Mouse (Mus musculus) hindbrain, embryonic 13.5 days (tissue): ENCODE measurements around the gene Dip2b. TPM values are rescaled to one million over a fixed set of nuclear protein-coding genes. Genes with fewer than 3 reads are reported as not detected.
A peak's percentile ranks its signal among the peaks of the same experiment; 100 is the strongest.

ENCODE experiments used
- ATAC-seq: fragments of 200-750 bp; cut with Nextera tagmentation; 2 replicates; pipeline ENCODE4 v1.8.0; 2017; ENCODE audit warnings: moderate TSS enrichment; ENCODE audit not compliant: low FRiP score
- H3K27ac ChIP-seq: fragments of 300-500 bp; sonication (generic); 2 replicates; pipeline ENCODE4 v1.5.1; 2015; ENCODE audit warnings: inconsistent platforms, mild to moderate bottlenecking, moderate library complexity
- H3K27me3 ChIP-seq: fragments of 300-500 bp; sonication (generic); 2 replicates; pipeline ENCODE4 v1.6.1; 2015; ENCODE audit warnings: mild to moderate bottlenecking, inconsistent platforms
- H3K36me3 ChIP-seq: fragments of 300-500 bp; sonication (generic); 2 replicates; pipeline ENCODE4 v1.6.1; 2015; ENCODE audit warnings: mild to moderate bottlenecking, inconsistent platforms
- H3K4me1 ChIP-seq: fragments of 300-500 bp; sonication (generic); replicated peaks from 2 replicates; pipeline ENCODE4 v1.6.1; 2015; ENCODE audit warnings: inconsistent platforms
- H3K4me2 ChIP-seq: fragments of 300-500 bp; sonication (generic); 2 replicates; pipeline ENCODE4 v1.6.1; 2015; ENCODE audit warnings: inconsistent platforms, mild to moderate bottlenecking, moderate library complexity
- H3K4me3 ChIP-seq: fragments of 300-500 bp; sonication (generic); 2 replicates; pipeline ENCODE4 v1.5.1; 2015; ENCODE audit warnings: mild to moderate bottlenecking, inconsistent platforms
- H3K9ac ChIP-seq: fragments of 300-500 bp; sonication (generic); 2 replicates; pipeline ENCODE4 v1.6.1; 2015; ENCODE audit warnings: mild to moderate bottlenecking, inconsistent platforms
- H3K9me3 ChIP-seq: fragments of 300-500 bp; sonication (generic); 2 replicates; pipeline ENCODE4 v1.6.1; 2016; ENCODE audit warnings: inconsistent platforms
- WGBS: fragments of 180-500 bp; shearing (Covaris S2); methylation state at CpG from one replicate; pipeline ENCODE4 v1.1.7; 2015; 5-methylcytosine and 5-hydroxymethylcytosine counted together
- polyA plus RNA-seq: library from polyadenylated mRNA; unstranded; fragments of >200 nt; fragmentation: Nextera tagmentation; extraction: Ambion mirVana; gene quantifications from 2 replicates; pipeline ENCODE4 v1.2.1, GENCODE M21; 2015

The Dip2b gene
- polyA plus RNA-seq, 1 experiment from 2014 or later, result 19.1 TPM

GRCm38 (mm10) chr15:100123867-100124266 is 85.4 kb downstream of the Dip2b start:
- 61% methylated on average over 5 of the region's 5 CpGs for WGBS
- Histone ChIP-seq H3K4me3 (no peak overlapping the region), H3K27ac (0 out of 2 replicates have a peak overlapping the region, but pooled peaks have one; percentile 23), H3K27me3 (no peaks in the 10 kb centered on the region), H3K9ac (no peak overlapping the region), H3K36me3 (peaks cover 7% of the 10 kb centered on the region; the same call in 1 of the 2 replicates), H3K4me2 (no peak overlapping the region), H3K9me3 (no peaks in the 10 kb centered on the region), H3K4me1 (peaks cover 22% of the 10 kb centered on the region)
- ATAC-seq, result no peak

- peaks cover 4% of the 10 kb centered on the region; the same call in 1 of the 2 replicates for H3K36me3 ChIP-seq
- no peak overlapping the region for H3K4me3 ChIP-seq
- no peaks in the 10 kb centered on the region for H3K9me3 ChIP-seq
- H3K27me3 ChIP-seq, result no peaks in the 10 kb centered on the region
- H3K27ac ChIP-seq, result 0 out of 2 replicates have a peak overlapping the region, but pooled peaks have one; percentile 18
- H3K4me1 ChIP-seq, result peaks cover 22% of the 10 kb centered on the region
- no peak overlapping the region for H3K9ac ChIP-seq
- WGBS, result 77% methylated on average over 6 of the region's 6 CpGs
- H3K4me2 ChIP-seq, result no peak overlapping the region
- no peak for ATAC-seq
Measured at GRCm38 (mm10) chr15:100125245-100125644, 86.8 kb downstream of the Dip2b start.

GRCm38 (mm10) chr15:100126456-100127107 is 88.1 kb downstream of the Dip2b start:
- Histone ChIP-seq H3K9ac (0 out of 2 replicates have a peak overlapping the region, but pooled peaks have one; percentile 35), H3K4me1 (peaks cover 22% of the 10 kb centered on the region), H3K4me2 (no peak overlapping the region)

GRCm38 (mm10) chr15:100129151-100129790 is 90.8 kb downstream of the Dip2b start:
- no peak overlapping the region for H3K4me2 ChIP-seq
- H3K4me1 ChIP-seq, result peaks cover 11% of the 10 kb centered on the region
- no peak overlapping the region for H3K9ac ChIP-seq
- no peak overlapping the region for H3K4me3 ChIP-seq
- no peaks in the 10 kb centered on the region for H3K27me3 ChIP-seq
- H3K36me3 ChIP-seq, result peaks cover 8% of the 10 kb centered on the region
- 81% methylated on average over 7 of the region's 7 CpGs for WGBS
- no peak overlapping the region for H3K27ac ChIP-seq
- no peaks in the 10 kb centered on the region for H3K9me3 ChIP-seq
- ATAC-seq, result no peak

More at GRCm38 (mm10) chr15:100126456-100127107, 88.1 kb downstream of the Dip2b start:
- H3K27ac ChIP-seq, result peak overlapping the region; percentile 58; the same call in 1 of the 2 replicates
- peak; percentile 83 for ATAC-seq
- 6% methylated on average over 11 of the region's 11 CpGs for WGBS
- H3K9me3 ChIP-seq, result no peaks in the 10 kb centered on the region
- no peak overlapping the region for H3K4me3 ChIP-seq
- H3K36me3 ChIP-seq, result peaks cover 1% of the 10 kb centered on the region; the same call in 1 of the 2 replicates
- no peaks in the 10 kb centered on the region for H3K27me3 ChIP-seq

GRCm38 (mm10) chr15:100139665-100140064 is 101.2 kb downstream of the Dip2b start:
- Histone ChIP-seq H3K9me3 (no peaks in the 10 kb centered on the region), H3K9ac (no peak overlapping the region), H3K4me1 (peaks cover 13% of the 10 kb centered on the region), H3K4me3 (no peak overlapping the region), H3K27ac (no peak overlapping the region), H3K36me3 (peaks cover 27% of the 10 kb centered on the region), H3K27me3 (no peaks in the 10 kb centered on the region), H3K4me2 (no peak overlapping the region)
- ATAC-seq, result no peak
- WGBS, result 98% methylated on average over 5 of the region's 5 CpGs

- H3K27ac ChIP-seq, result no peak overlapping the region
- no peaks in the 10 kb centered on the region for H3K9me3 ChIP-seq
- H3K4me2 ChIP-seq, result no peak overlapping the region
- no peak overlapping the region for H3K4me3 ChIP-seq
- no peak overlapping the region for H3K9ac ChIP-seq
- 82% methylated on average over 4 of the region's 4 CpGs for WGBS
- H3K36me3 ChIP-seq, result peaks cover 20% of the 10 kb centered on the region
- peaks cover 21% of the 10 kb centered on the region for H3K4me1 ChIP-seq
- H3K27me3 ChIP-seq, result no peaks in the 10 kb centered on the region
- no peak for ATAC-seq
Measured at GRCm38 (mm10) chr15:100140428-100140827, 102.0 kb downstream of the Dip2b start.

- ATAC-seq, result peak; percentile 89
- H3K4me3 ChIP-seq, result no peak overlapping the region
- no peak overlapping the region for H3K4me2 ChIP-seq
- H3K27me3 ChIP-seq, result no peaks in the 10 kb centered on the region
- H3K36me3 ChIP-seq, result peaks cover 8% of the 10 kb centered on the region
- H3K9ac ChIP-seq, result no peak overlapping the region
- WGBS, result 66% methylated on average over 11 of the region's 11 CpGs
- H3K4me1 ChIP-seq, result peaks cover 29% of the 10 kb centered on the region
- no peaks in the 10 kb centered on the region for H3K9me3 ChIP-seq
- peak overlapping the region; percentile 56 for H3K27ac ChIP-seq
Measured at GRCm38 (mm10) chr15:100143091-100143801, 104.8 kb downstream of the Dip2b start.

GRCm38 (mm10) chr15:100144854-100145824 is 106.7 kb downstream of the Dip2b start:
- Histone ChIP-seq H3K9me3 (no peaks in the 10 kb centered on the region), H3K4me1 (peaks cover 40% of the 10 kb centered on the region), H3K27ac (0 out of 2 replicates have a peak overlapping the region, but pooled peaks have one; percentile 32), H3K27me3 (no peaks in the 10 kb centered on the region), H3K36me3 (peaks cover 8% of the 10 kb centered on the region), H3K9ac (no peak overlapping the region), H3K4me2 (no peak overlapping the region), H3K4me3 (no peak overlapping the region)
- no peak for ATAC-seq
- 62% methylated on average over 15 of the region's 15 CpGs for WGBS

GRCm38 (mm10) chr15:100145917-100146316 is 107.5 kb downstream of the Dip2b start:
- 0 out of 2 replicates have a peak overlapping the region, but pooled peaks have one; percentile 5 for H3K27ac ChIP-seq
- ATAC-seq, result no peak
- peaks cover 8% of the 10 kb centered on the region for H3K36me3 ChIP-seq
- H3K4me1 ChIP-seq, result peaks cover 48% of the 10 kb centered on the region
- H3K27me3 ChIP-seq, result no peaks in the 10 kb centered on the region
- 84% methylated on average over 3 of the region's 3 CpGs for WGBS
- H3K9ac ChIP-seq, result 0 out of 2 replicates have a peak overlapping the region, but pooled peaks have one; percentile 8
- H3K4me2 ChIP-seq, result no peak overlapping the region
- no peaks in the 10 kb centered on the region for H3K9me3 ChIP-seq
- no peak overlapping the region for H3K4me3 ChIP-seq

- ATAC-seq, result no peak
- no peaks in the 10 kb centered on the region for H3K9me3 ChIP-seq
- H3K9ac ChIP-seq, result no peak overlapping the region
- H3K27ac ChIP-seq, result peak overlapping the region; percentile 74
- H3K4me3 ChIP-seq, result no peak overlapping the region
- H3K4me2 ChIP-seq, result no peak overlapping the region
- WGBS, result 52% methylated on average over 4 of the region's 4 CpGs
- H3K27me3 ChIP-seq, result no peaks in the 10 kb centered on the region
- peaks cover 34% of the 10 kb centered on the region for H3K4me1 ChIP-seq
- peaks cover 30% of the 10 kb centered on the region for H3K36me3 ChIP-seq
Measured at GRCm38 (mm10) chr15:100150593-100150992, 112.1 kb downstream of the Dip2b start.

GRCm38 (mm10) chr15:100152321-100152720 is 113.9 kb downstream of the Dip2b start:
- H3K4me2 ChIP-seq, result no peak overlapping the region
- H3K27ac ChIP-seq, result no peak overlapping the region
- no peaks in the 10 kb centered on the region for H3K27me3 ChIP-seq
- H3K36me3 ChIP-seq, result peaks cover 48% of the 10 kb centered on the region
- peaks cover 28% of the 10 kb centered on the region for H3K4me1 ChIP-seq
- H3K9ac ChIP-seq, result no peak overlapping the region
- WGBS, result 98% methylated on average over 3 of the region's 3 CpGs
- H3K4me3 ChIP-seq, result no peak overlapping the region
- no peaks in the 10 kb centered on the region for H3K9me3 ChIP-seq
- no peak for ATAC-seq
